Mouse (Mus musculus) brain, embryonic 14.5 days (tissue): ENCODE results near the gene Dst.

Experiments used
- CTCF ChIP-seq: fragments of 200-500 bp; IDR thresholded peaks from 2 replicates; pipeline ENCODE4 v1.5.1; 2012; ENCODE audit warnings: inconsistent platforms, mild to moderate bottlenecking, moderate library complexity, borderline replicate concordance; ENCODE audit not compliant: insufficient read depth, insufficient read length; ENCODE audit errors: extremely low read depth
- POLR2A ChIP-seq: fragments of 200-500 bp; IDR thresholded peaks from 2 replicates; pipeline ENCODE4 v1.6.1; 2012; ENCODE audit warnings: mild to moderate bottlenecking, inconsistent platforms, borderline replicate concordance; ENCODE audit not compliant: poor library complexity, insufficient read depth, insufficient read length, severe bottlenecking; ENCODE audit errors: extremely low read depth

DNA sequence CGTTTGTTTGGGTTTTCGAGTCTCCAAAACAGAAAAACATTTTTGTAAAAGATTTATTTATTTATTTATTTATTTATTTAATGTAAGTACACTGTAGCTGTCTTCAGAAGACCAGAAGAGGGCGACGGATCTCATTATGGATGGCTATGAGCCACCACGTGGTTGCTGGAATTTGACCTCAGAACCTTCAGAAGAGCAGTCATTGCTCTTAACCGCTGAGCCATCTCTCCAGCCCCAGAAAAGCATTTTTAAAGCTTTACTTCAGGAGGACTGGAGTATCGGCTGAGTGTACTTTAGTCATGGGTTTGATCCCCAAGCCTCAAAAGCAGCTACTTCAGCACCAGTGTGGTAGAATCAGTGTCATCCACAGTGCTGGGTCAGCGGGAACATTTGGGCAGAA is 266.9 kb downstream of the Dst start:
- TF ChIP-seq CTCF (no peak), POLR2A (no peak)
